Mouse (Mus musculus) myocyte (in vitro differentiated cells): ENCODE results near the gene Sh3kbp1.

ENCODE experiments used
- CEBPB ChIP-seq: IDR thresholded peaks from 2 replicates; pipeline ENCODE4 v1.6.1; 2011; ENCODE audit warnings: mild to moderate bottlenecking, moderate library complexity; ENCODE audit not compliant: poor library complexity, insufficient read depth, severe bottlenecking
- E2F4 ChIP-seq: IDR thresholded peaks from one replicate; pipeline ENCODE4 v1.6.1; 2011; ENCODE audit warnings: mild to moderate bottlenecking, control low read depth, moderate library complexity; ENCODE audit not compliant: insufficient read depth
- MAX ChIP-seq: IDR thresholded peaks from one replicate; pipeline ENCODE4 v1.6.1; 2011; ENCODE audit warnings: low read depth, mild to moderate bottlenecking, control low read depth
- MYOD1 ChIP-seq, 3 experiments: IDR thresholded peaks; one replicate each; pipeline ENCODE4 v1.6.1; 2011; ENCODE audit warnings: control low read depth in 2 of 3, low read depth in 2 of 3, mild to moderate bottlenecking in 2 of 3, moderate library complexity in 1 of 3; ENCODE audit not compliant: insufficient read length in 2 of 3, control insufficient read depth in 1 of 3
- POLR2A ChIP-seq: IDR thresholded peaks from one replicate; pipeline ENCODE4 v1.6.1; 2011; ENCODE audit warnings: low read depth, mild to moderate bottlenecking, control low read depth, moderate library complexity; ENCODE audit not compliant: insufficient read length
- POLR2AphosphoS2 ChIP-seq: IDR thresholded peaks from one replicate; pipeline ENCODE4 v1.6.1; 2011; ENCODE audit warnings: low read depth, control low read depth; ENCODE audit not compliant: insufficient read length
- REST ChIP-seq: IDR thresholded peaks from one replicate; pipeline ENCODE4 v1.6.1; 2011; ENCODE audit warnings: mild to moderate bottlenecking, control low read depth, moderate library complexity; ENCODE audit not compliant: insufficient read depth, insufficient read length
- SRF ChIP-seq: IDR thresholded peaks from one replicate; pipeline ENCODE4 v1.6.1; 2011; ENCODE audit warnings: low read depth; ENCODE audit not compliant: control insufficient read depth, insufficient read length
- TCF12 ChIP-seq: IDR thresholded peaks from one replicate; pipeline ENCODE4 v1.6.1; 2011; ENCODE audit warnings: mild to moderate bottlenecking, control low read depth; ENCODE audit not compliant: poor library complexity, insufficient read depth, severe bottlenecking

DNA sequence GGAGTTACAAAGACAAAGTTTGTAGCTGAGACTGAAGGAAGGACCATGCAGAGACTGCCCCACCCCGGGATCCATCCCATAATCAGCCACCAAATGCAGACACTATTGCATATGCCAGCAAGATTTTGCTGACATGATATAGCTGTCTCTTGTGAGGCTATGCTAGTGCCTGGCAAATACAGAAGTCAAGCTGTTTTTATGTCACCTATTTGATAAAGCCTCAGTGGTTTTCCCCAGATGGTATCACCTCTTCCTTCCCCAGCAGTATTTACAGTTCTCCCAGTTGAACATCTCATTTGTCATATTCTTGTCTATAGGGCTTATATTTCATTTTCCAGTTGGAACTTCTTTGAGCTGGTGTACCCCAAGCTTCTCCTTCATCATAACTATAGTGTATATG is 280.6 kb downstream of the Sh3kbp1 start:
- TF ChIP-seq E2F4 = no peak
- no peak for TF ChIP-seq POLR2AphosphoS2
- TF ChIP-seq POLR2A = no peak
- no peak for TF ChIP-seq TCF12
- TF ChIP-seq CEBPB = no peak
- no peak for TF ChIP-seq MAX
- TF ChIP-seq REST = no peak
- TF ChIP-seq MYOD1 (IDR thresholded peaks at IDR 0.05; ENCODE audit: control insufficient read depth in 1 of 3, insufficient read length in 2 of 3, low read depth in 2 of 3) = no peak
- TF ChIP-seq SRF = no peak
